Mouse (Mus musculus) telencephalon, adult 2 months (tissue): Measurements from ENCODE around the gene Gm43517.

ENCODE experiments used
- DNase-seq: peaks from one replicate; pipeline ENCODE4 v3.0.0-alpha.2; 2011; ENCODE audit warnings: low read depth, low spot score

Gm43517 gene

DNA sequence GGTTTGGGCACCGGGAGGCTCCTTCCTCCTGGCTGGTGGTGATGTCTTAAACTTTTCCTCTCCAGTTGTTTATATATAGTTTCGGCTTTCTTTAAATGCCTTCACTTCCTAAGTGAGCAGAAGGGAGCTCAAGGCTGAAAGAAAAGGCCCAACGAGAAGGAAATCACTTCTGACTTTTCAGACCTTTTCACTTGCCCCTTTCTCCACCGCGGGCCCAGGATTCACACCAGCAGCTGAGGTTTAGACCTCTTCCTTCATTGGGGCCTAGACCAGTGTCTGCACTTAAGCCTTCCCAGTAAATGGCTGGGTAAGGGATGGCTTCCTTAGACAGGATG lies 16.8 kb downstream of the Gm43517 start:
- no peak for DNase-seq

DNA sequence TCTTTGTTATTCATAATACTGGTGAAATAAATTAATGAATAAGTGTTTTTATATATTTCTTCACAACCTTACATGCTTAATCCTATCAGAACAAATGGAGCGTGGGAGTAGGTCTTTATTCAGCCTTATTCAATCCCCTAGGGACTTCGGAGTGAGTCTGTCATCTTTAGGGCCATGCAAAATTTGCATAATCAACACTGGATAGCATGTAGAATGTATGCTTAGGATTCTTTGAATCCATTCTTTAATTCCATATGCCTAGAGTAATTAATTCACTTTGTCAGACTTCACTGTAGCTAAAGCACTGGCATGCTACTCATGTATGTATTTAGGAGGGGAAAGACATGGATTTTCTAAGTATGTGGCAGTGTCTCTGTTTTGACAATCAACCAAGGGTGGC lies 24.9 kb downstream of the Gm43517 start:
- DNase-seq = no peak

DNA sequence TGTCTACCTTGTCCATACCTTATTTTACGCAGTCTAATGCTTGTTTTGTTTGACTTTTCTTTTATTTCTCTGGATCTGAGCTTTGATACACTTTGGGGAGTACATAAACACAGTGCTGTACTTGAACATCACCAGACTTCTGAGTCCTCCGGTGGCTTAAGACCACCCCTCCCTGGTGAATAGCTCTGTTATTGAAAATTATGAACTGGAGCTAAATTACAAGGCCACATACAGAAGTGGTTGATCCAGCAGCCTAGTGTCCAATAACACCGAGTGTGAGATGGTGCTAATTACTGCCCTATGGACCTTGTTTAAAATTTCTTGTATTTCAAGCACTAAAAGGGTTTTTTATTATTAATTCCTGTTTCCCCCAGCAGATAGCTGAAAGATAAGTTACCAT lies 33.0 kb downstream of the Gm43517 start:
- DNase-seq = no peak
